Mouse (Mus musculus) cerebellum, adult 2 months (tissue): ENCODE data around the gene Mei4.

Source experiments
- CTCF ChIP-seq: fragments of 200-500 bp; IDR thresholded peaks from 2 replicates; pipeline ENCODE4 v1.5.1; 2011; ENCODE audit warnings: low read depth, mild to moderate bottlenecking, control low read depth, low read length, moderate library complexity, borderline replicate concordance; ENCODE audit not compliant: insufficient read depth
- POLR2A ChIP-seq: fragments of 200-500 bp; IDR thresholded peaks from 2 replicates; pipeline ENCODE4 v1.6.1; 2011; ENCODE audit warnings: low read length, control low read depth, borderline replicate concordance; ENCODE audit not compliant: insufficient read depth

- no peak for TF ChIP-seq CTCF
- no peak for TF ChIP-seq POLR2A
These were observed 4.6 kb upstream of the Mei4 start for GRCm38 (mm10) chr9:81858861-81859260.
